Mouse (Mus musculus) neural tube, embryonic 10.5 days (tissue): ENCODE results near the gene Neo1.
A peak's percentile ranks its signal among the peaks of the same experiment; 100 is the strongest.
"Not testable (repeated sequence)": the region's sequence is repeated elsewhere in the genome, so short reads cannot be mapped to it uniquely, and the experiment has no call there.

Experiments
- DNase-seq: peaks from one replicate; pipeline ENCODE4 v3.0.0-alpha.2; 2017; ENCODE audit warnings: low spot score; ENCODE audit errors: extremely low spot score

The Neo1 gene

GRCm38 (mm10) chr9:59013365-59013764, 22.9 kb downstream of the Neo1 start:
- DNase-seq, result no peak

GRCm38 (mm10) chr9:58989255-58989928, 46.8 kb downstream of the Neo1 start:
- no peak for DNase-seq

DNA sequence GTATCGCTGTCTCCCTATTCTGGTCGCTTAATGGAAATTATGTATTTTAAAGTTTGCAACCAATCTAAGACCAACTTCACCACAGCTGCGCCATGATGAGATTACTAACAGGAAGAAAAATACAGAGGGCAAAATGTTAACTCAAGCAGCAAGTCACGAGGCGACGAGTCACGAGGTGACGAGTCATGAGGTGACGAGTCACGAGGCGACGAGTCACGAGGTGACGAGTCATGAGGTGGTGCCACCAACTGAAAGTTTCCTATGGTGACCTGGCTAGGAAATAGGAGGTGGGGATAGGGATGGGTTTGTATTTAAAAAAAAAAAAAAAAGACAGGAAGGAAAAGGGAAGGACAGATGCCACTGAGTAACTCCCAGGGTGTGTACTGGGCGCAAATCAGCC, 57.2 kb downstream of the Neo1 start:
- no peak for DNase-seq

DNA sequence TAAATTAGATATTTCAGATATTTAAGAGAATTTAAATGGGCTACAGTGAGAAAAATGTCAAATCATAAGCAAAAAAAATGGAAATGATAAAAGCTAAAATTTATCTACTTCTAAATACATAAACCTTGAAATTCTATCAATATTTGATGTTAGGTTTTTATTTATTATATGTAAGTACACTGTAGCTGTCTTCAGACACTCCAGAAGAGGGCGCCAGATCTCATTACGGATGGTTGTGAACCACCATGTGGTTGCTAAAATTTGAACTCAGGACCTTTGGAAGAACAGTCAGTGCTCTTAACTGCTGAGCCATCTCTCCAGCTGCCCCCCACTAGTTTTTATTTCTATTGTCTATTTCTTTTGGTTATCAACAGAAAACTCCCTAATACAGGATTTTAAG, 65.1 kb downstream of the Neo1 start:
- not testable (repeated sequence) for DNase-seq

- no peak for DNase-seq
These were observed 68.9 kb downstream of the Neo1 start for GRCm38 (mm10) chr9:58967371-58967770.

DNA sequence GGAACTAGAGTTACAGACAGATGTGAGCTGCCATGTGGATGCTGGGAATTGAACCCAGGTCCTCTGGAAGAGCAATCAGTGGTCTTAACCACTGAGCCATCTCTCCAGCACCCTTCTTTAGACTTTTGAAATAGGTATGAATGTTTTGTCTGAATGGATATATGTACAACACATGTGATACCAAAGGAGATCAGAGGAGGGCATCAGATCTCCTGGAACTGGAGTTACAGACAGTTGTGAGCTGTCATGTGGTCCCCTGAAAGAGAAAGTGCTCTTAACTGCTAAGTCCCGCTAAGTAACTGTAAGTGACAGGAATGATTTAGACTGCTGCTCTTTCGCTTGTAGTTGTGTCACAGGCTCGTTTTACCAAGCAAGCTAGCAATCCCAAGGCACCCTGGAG, 80.7 kb downstream of the Neo1 start:
- no peak for DNase-seq

GRCm38 (mm10) chr9:58945910-58946309, 90.3 kb downstream of the Neo1 start:
- not testable (repeated sequence) for DNase-seq

GRCm38 (mm10) chr9:58934776-58935175, 101.5 kb downstream of the Neo1 start:
- no peak for DNase-seq

DNA sequence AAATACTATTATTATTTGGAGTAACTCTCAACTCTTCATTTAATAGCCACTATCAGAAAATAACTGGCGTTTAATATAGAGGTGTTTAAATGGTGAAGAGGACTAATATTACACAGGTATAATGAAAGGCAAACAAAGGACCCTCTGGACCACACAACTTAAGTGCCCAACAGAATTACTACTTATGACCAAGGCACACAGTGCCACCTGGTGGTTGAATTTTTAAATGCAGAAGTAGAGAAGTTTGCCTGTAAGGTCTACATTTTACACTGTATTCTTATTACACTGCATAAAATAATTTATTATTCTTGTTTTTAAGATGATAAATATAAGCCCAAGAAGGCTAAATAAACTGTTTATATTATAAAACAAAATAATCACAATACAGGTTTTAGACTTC, 108.1 kb downstream of the Neo1 start:
- DNase-seq, result peak; percentile 16

DNA sequence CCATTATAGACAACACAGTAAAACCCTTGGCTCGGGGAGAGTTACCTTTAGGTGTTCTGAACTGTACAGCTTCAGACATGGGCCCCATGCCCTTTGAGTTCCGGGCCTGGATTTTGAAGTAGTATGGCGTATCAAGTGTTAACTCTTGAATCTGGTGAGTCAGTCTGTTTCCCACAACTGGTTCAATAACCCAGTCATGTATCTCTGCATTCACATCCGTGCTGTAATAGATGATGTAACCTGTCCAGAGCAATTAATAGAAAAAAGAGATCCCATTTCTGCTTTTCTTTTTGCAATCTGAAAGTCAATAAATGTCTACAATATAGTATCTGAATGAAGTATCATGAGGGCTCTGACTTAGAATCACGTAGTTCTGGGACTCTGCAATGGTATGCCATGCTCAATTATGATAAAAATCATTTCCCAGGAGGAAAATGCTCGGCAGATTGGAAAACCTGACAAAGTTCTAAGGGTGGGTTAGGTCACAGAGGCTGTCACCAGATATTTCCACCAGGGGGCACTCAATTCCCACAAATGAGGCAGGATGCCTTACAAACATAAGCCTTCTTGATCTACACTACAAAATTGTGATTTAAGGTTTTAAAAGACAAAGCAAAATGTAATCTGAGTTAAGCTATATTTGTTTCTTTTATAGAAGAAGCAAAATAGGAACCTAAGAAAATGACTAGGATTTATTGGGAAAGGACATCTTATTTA, 133.2 kb downstream of the Neo1 start:
- DNase-seq, result peak; percentile 47

- DNase-seq, result no peak
These were observed 136.6 kb downstream of the Neo1 start for GRCm38 (mm10) chr9:58899602-58900001.

DNA sequence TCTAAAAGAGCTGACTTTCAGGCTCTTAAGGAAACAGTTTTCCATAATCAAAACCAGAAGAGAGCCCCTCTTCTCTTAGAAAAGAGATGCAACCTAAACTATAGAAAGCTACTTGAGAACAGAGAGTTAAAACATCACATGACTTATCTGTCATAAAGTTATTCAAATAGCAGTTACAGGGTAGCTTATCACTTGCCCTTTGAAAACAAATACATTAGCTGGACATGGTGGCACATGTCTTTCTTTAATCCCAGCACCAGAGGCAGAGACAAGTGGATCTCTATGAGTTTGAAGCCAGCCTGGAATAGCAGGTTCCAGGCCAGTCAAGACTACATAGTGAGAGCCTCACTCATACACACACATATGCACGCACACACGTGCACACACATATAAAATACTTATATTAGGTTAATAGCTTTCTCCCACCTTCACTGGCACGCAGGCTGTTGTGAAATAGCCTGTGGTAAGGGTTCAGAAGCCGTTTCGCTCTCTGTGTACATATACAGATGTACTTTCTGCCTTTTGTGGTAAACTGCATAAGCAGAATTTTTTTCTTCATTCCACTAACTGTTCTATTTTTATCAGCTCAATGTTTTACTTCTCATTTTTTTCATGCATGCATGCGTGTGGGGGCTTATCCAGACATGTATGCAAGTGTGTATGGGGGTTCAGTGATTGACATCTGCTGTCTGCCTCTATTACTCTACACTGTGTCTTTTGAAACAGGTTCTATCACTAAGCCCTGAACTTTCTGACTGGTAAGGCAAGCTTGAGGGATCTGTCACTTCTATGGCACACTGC, 144.2 kb downstream of the Neo1 start:
- no peak for DNase-seq

GRCm38 (mm10) chr9:58890893-58891292, 145.3 kb downstream of the Neo1 start:
- no peak for DNase-seq

DNA sequence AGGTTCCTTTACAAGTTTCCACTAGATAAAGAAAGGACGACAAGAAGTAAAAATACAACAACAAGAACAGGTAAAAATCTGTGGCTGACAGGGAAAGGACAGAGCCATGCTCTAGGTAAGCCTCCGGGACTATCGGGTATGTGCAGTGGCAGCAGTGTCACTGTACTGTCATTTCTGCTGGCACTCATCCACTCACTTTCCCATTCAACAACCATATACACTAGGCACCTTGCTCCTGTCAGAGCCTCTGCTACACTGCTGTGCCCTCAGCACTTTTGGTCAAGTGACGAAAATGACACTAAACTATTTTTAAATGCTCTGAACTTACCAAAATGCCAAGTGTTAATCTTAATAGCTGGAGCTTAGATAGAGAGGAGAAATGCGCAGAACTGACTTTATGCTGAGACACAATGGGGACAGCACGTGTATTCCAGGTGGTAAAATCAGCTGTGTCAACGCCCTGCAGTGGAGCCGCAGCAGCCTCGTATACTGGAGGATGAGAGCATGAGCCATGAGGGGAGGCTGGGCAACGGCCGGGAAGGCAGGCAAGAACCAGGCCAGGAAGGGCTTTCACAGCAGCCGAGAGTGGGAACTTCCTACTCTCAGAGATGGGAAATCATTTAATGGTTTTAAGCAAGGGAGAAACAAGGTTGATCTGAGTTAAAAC, 146.3 kb downstream of the Neo1 start:
- no peak for DNase-seq

DNA sequence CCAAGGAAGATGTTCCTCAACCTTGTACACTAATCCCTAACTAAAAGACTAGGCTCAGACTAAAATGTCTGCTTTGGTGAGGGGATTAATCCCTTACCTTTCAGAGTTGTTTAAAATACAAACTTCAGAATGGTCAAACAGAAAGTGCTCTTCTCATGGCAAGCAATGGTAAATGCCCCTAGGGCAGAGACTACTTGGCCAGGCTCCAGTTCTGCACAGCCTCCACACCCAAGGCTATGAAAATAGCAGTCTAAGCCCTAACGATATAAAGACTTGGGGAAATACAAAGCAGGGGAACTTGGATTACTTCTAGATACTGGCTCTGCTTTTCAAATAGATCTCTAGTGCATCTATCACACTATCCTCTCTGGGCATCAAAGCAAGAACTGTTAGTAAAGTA, 153.6 kb downstream of the Neo1 start:
- no peak for DNase-seq

GRCm38 (mm10) chr9:58879836-58880235, 156.4 kb downstream of the Neo1 start:
- DNase-seq, result no peak

GRCm38 (mm10) chr9:58876946-58877625, 159.2 kb downstream of the Neo1 start:
- DNase-seq, result no peak

- DNase-seq, result no peak
These were observed 160.8 kb downstream of the Neo1 start for GRCm38 (mm10) chr9:58875439-58875838.

DNA sequence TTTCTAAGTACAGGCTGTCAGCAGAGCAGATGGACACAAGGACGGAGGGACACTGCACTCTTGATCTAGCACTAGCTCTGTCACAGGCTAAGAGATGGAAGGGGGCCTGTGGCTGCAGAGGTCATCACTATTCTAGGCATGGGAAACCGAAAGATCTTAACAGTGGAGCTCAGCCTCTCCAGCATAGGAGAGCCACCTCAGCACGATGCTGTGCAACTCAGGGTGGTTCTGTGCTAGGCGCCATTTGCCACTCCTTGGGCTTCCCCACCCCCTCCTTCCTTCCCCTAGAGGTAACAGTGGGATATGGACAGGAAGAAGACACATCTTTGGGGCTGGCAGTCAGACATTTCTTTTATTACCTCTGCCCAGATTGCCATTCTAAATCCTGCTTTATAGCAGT, 161.9 kb downstream of the Neo1 start:
- no peak for DNase-seq

GRCm38 (mm10) chr9:58873541-58874324, 162.5 kb downstream of the Neo1 start:
- DNase-seq, result peak; percentile 40
